Mouse (Mus musculus): Measurements from ENCODE around the gene Srprb.

DNA sequence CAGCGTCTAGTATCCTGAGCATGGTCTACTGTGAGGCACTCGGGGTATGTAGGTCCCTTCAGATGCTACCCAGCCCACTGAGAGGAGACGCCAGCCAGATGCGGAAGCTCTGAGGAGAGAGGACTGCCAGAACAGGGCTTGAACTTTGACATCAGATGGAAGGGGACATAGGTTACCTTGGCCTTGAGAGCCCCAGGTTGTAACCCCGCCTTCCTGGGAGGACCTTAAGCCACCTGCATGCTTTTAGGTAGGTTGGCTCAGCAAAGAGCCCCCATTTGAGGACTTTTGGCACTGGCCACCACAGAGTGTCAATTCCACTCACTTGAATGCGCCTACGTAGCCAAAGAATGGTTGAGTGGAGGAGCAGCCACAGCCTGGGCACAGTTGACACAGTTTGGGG is 22.8 kb upstream of the Srprb start:
- TF ChIP-seq GATA1 (IDR thresholded peaks at IDR 0.05; ENCODE audit: borderline replicate concordance, low read length) (no peak), FLI1 (IDR thresholded peaks at IDR 0.05; ENCODE audit: low read length) (no peak)
